Mouse (Mus musculus) gastrocnemius, postnatal 4 days (tissue): Measurements from ENCODE around the gene Uaca. TPM values are rescaled to one million over a fixed set of nuclear protein-coding genes. Genes with fewer than 3 reads are reported as not detected.

Experiments
- DNase-seq, 2 experiments: peaks; one replicate each; pipeline ENCODE4 v3.0.0; 2021 to 2022; ENCODE audit warnings: low spot score in 2 of 2, mixed read lengths in 2 of 2
- total RNA-seq, 2 experiments: library from RNA; stranded (reverse); gene quantifications; 2 replicates each; pipeline ENCODE4 v1.2.3; 2021

Gene Uaca
- total RNA-seq, 2 experiments from 2014 or later = 84.9 to 105 TPM

DNA sequence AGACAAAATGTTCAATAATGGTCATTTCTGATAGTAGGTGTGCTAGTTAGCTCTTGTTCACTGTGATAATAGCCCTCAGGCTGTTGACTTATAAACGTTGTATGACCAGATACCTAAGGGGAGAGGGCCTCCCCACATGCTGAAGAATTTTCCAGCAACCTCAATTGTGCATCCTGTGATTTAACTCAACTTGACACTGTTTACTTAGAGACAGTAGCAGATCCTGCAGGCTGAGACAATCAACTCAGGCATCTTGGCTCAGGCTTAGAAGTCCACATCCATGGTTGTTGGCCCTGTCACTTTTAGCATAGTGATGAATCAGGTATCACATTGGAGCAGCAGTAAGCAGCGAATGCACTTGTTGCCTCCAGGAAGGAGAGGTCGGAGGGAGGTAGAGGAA, 35.7 kb downstream of the Uaca start:
- no peak for DNase-seq

GRCm38 (mm10) chr9:60832233-60832632, 37.9 kb downstream of the Uaca start:
- DNase-seq = no peak

- DNase-seq = no peak
Observed at GRCm38 (mm10) chr9:60836151-60836550, 41.8 kb downstream of the Uaca start.

DNA sequence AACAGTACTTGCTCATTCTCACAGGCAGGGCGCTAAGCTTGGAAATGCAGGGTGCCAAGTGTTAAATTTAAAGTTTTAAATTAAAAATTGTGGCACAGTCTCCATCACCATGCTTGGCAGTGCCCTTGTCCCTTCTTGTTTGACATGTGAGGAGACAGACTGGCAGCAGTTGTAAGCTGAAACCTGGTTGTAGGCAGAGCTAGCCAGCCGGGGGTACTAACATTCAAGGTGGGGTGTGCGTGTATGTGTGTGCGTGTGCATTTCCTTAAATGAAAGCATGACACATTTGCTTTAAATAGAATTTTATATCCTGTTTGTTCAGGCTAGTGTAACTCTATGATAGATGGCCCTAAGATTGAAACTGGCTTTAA, 42.7 kb downstream of the Uaca start:
- DNase-seq = no peak

DNA sequence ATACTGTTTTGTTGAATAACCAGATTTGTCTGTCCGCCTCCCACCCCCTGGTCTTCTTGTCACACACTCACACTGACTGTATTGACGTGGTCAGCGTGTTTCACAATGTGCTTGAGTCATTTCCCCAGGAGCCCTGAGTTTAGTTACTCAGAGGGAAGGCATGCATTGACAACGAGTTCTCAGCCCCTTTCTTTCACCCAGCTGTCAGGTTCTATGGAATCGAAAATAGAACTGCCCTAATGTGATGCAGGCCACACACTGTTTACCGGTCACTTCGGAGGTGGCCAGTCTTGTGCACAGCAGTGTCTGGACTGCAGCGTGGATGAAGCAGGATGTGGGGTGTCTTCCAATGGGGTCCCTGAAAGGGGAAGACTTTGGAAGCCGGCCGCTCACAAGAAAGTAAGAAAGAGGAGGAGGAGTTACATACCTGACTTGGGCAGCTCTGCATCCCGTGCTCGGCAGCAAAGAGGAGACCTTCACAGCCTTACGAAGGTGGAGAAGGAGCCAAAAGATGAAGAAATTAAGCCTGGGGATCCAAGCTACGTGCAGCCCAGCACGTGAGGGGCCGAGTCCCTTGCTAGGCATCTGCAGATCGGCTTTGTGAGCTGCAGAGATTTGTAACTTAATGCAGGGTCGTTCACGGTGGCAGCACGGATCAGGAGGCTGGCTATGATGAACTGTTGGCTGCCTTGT, 43.3 kb downstream of the Uaca start:
- DNase-seq = peak in 1 of 2 experiments; percentile 33

DNA sequence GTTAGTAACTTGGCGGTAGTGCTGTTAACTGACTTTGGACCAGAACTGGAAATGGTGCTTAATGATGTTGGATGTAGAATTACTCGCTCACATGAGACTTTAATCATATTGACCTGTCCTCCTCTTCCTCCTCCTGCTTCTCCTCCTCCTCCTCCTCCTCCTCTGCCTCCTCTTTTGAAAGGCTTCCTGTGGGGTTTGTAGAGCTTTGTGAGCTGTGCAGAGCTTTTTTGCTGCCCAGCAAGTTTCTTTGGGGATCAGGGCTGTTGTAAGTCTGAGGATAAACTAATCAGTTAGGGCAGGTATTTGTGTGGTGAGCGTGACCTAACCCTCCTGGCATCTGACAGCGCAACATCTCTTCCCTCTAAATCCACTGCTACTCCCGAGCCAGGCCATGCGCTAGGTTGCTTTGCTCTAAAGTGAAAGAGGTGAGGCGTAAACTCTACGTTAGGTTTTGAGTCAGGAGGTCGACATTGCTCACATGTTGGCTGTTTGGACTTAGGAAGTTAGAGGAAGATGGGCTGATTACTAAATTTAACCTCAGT, 44.1 kb downstream of the Uaca start:
- DNase-seq = no peak

- DNase-seq = no peak
Observed at GRCm38 (mm10) chr9:60841393-60841792, 47.1 kb downstream of the Uaca start.

DNA sequence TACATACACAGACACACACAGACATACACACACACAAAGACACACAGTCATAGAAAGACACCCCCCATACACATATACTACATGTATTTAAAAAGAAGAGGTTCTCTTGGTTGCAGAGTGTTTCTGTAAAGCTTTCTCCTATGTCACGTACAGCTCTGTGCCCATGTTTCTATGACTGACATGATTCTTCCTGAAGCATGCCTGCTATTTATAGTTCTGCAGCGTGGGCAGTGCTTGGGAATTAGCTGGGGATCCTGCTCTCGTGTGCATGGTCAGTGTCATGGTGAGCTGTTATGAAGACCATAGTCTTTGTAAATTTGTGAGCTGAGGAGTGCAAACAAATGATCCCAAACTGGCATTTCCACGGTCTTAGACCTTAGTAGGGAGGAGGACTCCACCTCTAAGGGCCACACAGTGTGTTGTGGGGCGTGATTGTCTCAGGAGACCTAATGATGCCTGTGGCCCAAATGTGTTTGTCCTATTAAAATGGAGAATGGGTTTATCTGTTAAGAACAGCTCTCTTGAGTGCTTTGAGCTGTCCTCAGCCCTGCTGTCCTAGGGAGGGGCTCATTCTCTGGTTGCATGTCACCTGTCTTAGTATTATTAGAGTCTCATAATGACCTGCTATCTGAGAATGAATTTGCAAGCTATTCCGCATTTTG, 49.2 kb downstream of the Uaca start:
- no peak for DNase-seq

DNA sequence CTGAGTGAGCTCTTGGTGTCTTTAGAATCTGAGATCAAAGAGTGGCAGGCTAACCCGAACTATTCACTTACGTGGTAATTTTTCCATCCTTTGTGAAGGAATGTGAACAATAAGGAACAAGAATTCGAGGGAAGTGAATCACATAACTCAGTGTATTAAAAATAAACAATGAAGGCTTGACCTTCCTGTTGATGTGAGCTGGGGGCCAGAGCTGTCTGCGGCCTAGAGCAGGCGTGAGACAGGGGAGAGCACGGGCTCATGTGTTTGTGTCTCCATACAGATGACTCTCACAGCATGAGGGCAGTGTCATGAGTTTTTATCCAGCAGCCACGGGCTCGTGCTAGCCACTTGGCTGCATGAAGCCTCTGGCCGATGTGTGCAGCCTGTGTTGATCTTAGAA, 54.4 kb downstream of the Uaca start:
- no peak for DNase-seq

GRCm38 (mm10) chr9:60849986-60850385, 55.6 kb downstream of the Uaca start:
- DNase-seq = no peak

- DNase-seq = no peak
Observed at GRCm38 (mm10) chr9:60854196-60854595, 59.9 kb downstream of the Uaca start.

- DNase-seq = peak in 1 of 2 experiments; percentile 43
Observed at GRCm38 (mm10) chr9:60857833-60858232, 63.5 kb downstream of the Uaca start.

- no peak for DNase-seq
Observed at GRCm38 (mm10) chr9:60858306-60858960, 64.1 kb downstream of the Uaca start.

DNA sequence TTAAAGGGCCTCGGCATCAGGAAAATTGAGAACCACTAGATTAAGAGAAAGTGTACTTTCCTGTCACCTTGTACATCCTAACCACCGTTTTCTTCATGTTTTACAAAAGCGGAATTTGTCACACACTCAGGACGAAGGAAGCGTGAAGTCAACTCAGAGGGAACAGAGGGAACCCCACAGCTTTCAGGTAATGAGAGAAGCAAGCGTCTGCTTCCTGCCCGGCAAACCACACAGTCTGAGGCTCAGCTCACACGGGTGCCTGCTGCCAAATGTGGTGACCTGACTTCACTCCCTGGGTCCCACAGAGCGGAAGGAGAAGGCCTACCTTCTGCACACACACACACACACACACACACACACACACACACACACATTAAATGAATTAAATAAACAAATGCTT, 64.7 kb downstream of the Uaca start:
- no peak for DNase-seq

- no peak for DNase-seq
Observed at GRCm38 (mm10) chr9:60861030-60861429, 66.7 kb downstream of the Uaca start.

GRCm38 (mm10) chr9:60864664-60865063, 70.3 kb downstream of the Uaca start:
- no peak for DNase-seq

- DNase-seq = no peak
Observed at GRCm38 (mm10) chr9:60865866-60866265, 71.5 kb downstream of the Uaca start.

DNA sequence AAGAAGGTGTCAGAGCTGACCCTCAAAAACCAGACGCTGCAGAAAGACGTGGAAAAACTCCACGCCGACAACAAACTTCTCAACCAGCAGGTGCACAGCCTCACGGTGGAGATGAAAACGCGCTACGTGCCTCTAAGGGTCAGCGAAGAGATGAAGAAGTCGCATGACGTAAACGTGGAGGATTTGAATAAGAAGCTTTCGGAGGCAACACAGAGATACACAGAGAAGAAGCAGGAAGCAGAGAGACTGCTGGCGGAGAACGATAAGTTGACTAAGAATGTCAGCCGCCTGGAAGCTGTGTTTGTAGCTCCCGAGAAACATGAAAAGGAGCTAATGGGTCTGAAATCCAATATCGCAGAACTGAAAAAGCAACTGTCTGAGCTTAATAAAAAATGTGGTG, 76.1 kb downstream of the Uaca start:
- DNase-seq = no peak

- DNase-seq = no peak
Observed at GRCm38 (mm10) chr9:60870919-60871503, 76.7 kb downstream of the Uaca start.

GRCm38 (mm10) chr9:60873257-60874054, 79.1 kb downstream of the Uaca start:
- DNase-seq = no peak

DNA sequence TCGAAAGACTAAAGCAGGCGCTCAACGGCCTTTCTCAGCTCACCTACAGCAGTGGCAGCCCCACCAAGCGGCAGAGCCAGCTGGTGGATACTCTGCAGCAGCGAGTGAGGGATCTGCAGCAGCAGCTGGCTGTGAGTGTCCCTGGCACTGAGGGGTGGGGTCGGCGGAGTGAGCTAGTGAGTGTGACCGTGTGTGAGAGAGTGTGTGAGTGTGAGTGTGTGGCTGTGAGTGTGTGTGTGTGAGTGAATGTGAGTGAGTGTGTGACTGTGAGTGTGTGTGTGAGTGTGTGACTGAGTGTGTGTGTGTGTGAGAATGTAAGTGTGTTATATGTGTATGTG, 79.7 kb downstream of the Uaca start:
- no peak for DNase-seq
